Mouse (Mus musculus): ENCODE results near the gene Pip4k2a. TPM values are rescaled to one million over a fixed set of nuclear protein-coding genes. Genes with fewer than 3 reads are reported as not detected.

Pip4k2a gene
- polyA plus RNA-seq, 1 experiment from 2014 or later: 6.6 TPM

- WGBS: 38% methylated on average over 6 of the region's 6 CpGs
Observed at GRCm38 (mm10) chr2:18831031-18831774, 166.7 kb downstream of the Pip4k2a start.

GRCm38 (mm10) chr2:18822711-18823110 lies 175.2 kb downstream of the Pip4k2a start:
- no peak for ATAC-seq (ENCODE audit: extremely low read depth, insufficient number of reproducible peaks, low FRiP score, low TSS enrichment)
- no peaks in the 10 kb centered on the region for H3K36me3 ChIP-seq
- H3K4me1 ChIP-seq: peaks cover 26% of the 10 kb centered on the region
- no peak overlapping the region for H3K9ac ChIP-seq
- H3K4me2 ChIP-seq: peak overlapping the region; percentile 43
- H3K27ac ChIP-seq (replicated peaks): 0 out of 2 replicates have a peak overlapping the region, but pooled peaks have one; percentile 20
- no peaks in the 10 kb centered on the region for H3K27me3 ChIP-seq (replicated peaks)
- no peaks in the 10 kb centered on the region for H3K9me3 ChIP-seq
- no peak overlapping the region for H3K4me3 ChIP-seq
- WGBS: 19% methylated on average over 9 of the region's 9 CpGs

More at GRCm38 (mm10) chr2:18831031-18831774, 166.7 kb downstream of the Pip4k2a start:
- no peak overlapping the region for H3K4me2 ChIP-seq
- no peak overlapping the region for H3K4me3 ChIP-seq
- no peaks in the 10 kb centered on the region for H3K36me3 ChIP-seq
- H3K27me3 ChIP-seq (replicated peaks): no peaks in the 10 kb centered on the region
- no peak overlapping the region for H3K9ac ChIP-seq
- H3K4me1 ChIP-seq: peaks cover 16% of the 10 kb centered on the region
- no peak overlapping the region for H3K27ac ChIP-seq (replicated peaks)
- H3K9me3 ChIP-seq: no peaks in the 10 kb centered on the region
- no peak for ATAC-seq (ENCODE audit: extremely low read depth, insufficient number of reproducible peaks, low FRiP score, low TSS enrichment)

DNA sequence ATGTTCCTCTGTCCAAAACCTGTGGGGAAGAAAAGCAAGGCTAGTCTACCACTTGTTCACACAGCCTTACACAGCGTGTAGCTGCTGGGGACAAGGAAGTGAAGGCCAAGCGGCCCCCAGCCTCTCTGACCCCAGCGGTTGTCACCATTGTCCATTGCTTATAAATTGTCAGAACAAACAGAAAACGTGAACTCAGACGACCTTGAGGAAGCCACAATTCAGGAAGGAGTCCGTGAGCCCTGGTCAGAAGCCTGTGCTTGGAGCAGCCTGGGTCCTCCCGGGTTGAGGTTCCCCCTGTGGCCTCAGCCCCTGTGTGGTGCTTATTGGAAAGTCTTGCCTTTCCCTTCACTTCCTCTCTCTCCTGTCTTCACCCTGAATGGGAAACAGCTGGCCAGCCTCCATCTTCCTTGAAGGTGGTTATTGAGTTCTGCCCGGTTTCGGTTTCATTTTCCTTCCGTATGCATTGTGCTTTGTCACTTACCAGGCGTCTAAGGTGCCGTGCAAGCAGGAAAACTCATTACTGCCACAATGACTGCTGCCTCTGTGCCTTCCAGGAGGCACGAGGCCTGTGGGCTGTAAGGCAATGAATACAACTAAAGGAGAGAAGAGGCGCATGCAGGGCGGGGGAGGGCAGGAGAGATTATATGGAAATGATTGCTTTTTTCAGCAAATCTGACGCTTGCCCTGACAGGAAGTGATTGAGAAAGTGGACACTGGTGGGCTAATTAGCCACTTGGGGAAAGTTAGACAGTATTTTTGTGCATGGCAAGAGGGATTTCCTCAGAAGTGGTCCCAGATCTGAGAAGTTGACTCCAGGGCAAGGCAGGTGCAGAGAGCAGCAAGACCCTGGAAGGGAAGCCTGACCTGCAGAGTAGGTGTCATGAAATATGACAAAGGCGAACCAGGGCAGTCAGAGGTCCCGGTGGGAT lies 176.2 kb downstream of the Pip4k2a start:
- Histone ChIP-seq H3K4me2 (peak overlapping the region; percentile 59), H3K27ac (replicated peaks) (peak overlapping the region; percentile 36), H3K4me1 (peaks cover 26% of the 10 kb centered on the region), H3K9ac (peak overlapping the region; percentile 11; the same call in 1 of the 2 replicates), H3K27me3 (replicated peaks) (no peaks in the 10 kb centered on the region), H3K4me3 (peak overlapping the region; percentile 35), H3K9me3 (no peaks in the 10 kb centered on the region), H3K36me3 (no peaks in the 10 kb centered on the region)
- 52% methylated on average over 18 of the region's 18 CpGs for WGBS
- ATAC-seq (ENCODE audit: extremely low read depth, insufficient number of reproducible peaks, low FRiP score, low TSS enrichment): no peak

- Histone ChIP-seq H3K4me3 (no peak overlapping the region), H3K9ac (no peak overlapping the region), H3K4me2 (no peak overlapping the region), H3K27me3 (replicated peaks) (no peaks in the 10 kb centered on the region), H3K36me3 (no peaks in the 10 kb centered on the region), H3K4me1 (peaks cover 26% of the 10 kb centered on the region), H3K27ac (replicated peaks) (no peak overlapping the region), H3K9me3 (no peaks in the 10 kb centered on the region)
- ATAC-seq (ENCODE audit: extremely low read depth, insufficient number of reproducible peaks, low FRiP score, low TSS enrichment): no peak
- 67% methylated on average over 7 of the region's 7 CpGs for WGBS
Observed at GRCm38 (mm10) chr2:18819520-18819919, 178.4 kb downstream of the Pip4k2a start.

GRCm38 (mm10) chr2:18816036-18816435 lies 181.9 kb downstream of the Pip4k2a start:
- 85% methylated on average over 2 of the region's 2 CpGs for WGBS
- no peaks in the 10 kb centered on the region for H3K27me3 ChIP-seq (replicated peaks)
- H3K4me2 ChIP-seq: no peak overlapping the region
- no peak overlapping the region for H3K9ac ChIP-seq
- ATAC-seq (ENCODE audit: extremely low read depth, insufficient number of reproducible peaks, low FRiP score, low TSS enrichment): no peak
- no peaks in the 10 kb centered on the region for H3K36me3 ChIP-seq
- H3K4me3 ChIP-seq: no peak overlapping the region
- no peak overlapping the region for H3K27ac ChIP-seq (replicated peaks)
- no peaks in the 10 kb centered on the region for H3K9me3 ChIP-seq
- H3K4me1 ChIP-seq: peaks cover 12% of the 10 kb centered on the region

DNA sequence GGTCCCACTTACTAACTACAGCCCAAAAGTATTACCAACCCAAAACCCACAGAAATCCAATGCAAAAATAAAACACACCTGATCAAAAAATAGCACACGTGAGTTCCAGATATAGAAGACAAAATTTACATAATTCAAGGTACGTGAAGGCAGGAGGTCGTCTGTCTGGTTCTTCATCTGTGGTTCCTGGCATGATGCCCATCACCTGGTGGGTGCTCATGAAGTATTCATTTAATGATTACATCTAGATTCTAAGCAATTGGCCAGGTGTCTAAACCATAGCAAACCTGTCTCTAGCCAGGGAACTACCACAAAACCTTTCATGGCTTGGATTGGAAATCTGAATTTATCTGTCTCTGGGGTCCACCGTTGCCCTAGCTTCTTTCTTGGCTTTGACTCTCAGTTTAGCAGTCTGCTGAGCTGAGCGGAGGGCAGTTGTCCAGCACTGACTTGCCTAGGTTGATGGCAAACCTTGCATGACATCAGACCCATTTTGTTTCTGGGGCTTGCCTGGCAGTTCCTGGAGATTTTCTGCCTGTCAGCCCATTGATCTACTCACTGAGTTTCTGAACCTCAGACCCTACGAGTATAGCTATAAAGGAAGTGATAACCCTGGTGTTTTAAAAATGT lies 182.5 kb downstream of the Pip4k2a start:
- ATAC-seq (ENCODE audit: extremely low read depth, insufficient number of reproducible peaks, low FRiP score, low TSS enrichment): no peak
- H3K27ac ChIP-seq (replicated peaks): no peak overlapping the region
- H3K9ac ChIP-seq: no peak overlapping the region
- H3K36me3 ChIP-seq: no peaks in the 10 kb centered on the region
- H3K27me3 ChIP-seq (replicated peaks): no peaks in the 10 kb centered on the region
- no peaks in the 10 kb centered on the region for H3K9me3 ChIP-seq
- H3K4me2 ChIP-seq: no peak overlapping the region
- peaks cover 11% of the 10 kb centered on the region for H3K4me1 ChIP-seq
- no peak overlapping the region for H3K4me3 ChIP-seq
- WGBS: 80% methylated on average over 6 of the region's 6 CpGs

GRCm38 (mm10) chr2:18814447-18814804 lies 183.5 kb downstream of the Pip4k2a start:
- peak overlapping the region; percentile 7; the same call in 1 of the 2 replicates for H3K4me2 ChIP-seq

DNA sequence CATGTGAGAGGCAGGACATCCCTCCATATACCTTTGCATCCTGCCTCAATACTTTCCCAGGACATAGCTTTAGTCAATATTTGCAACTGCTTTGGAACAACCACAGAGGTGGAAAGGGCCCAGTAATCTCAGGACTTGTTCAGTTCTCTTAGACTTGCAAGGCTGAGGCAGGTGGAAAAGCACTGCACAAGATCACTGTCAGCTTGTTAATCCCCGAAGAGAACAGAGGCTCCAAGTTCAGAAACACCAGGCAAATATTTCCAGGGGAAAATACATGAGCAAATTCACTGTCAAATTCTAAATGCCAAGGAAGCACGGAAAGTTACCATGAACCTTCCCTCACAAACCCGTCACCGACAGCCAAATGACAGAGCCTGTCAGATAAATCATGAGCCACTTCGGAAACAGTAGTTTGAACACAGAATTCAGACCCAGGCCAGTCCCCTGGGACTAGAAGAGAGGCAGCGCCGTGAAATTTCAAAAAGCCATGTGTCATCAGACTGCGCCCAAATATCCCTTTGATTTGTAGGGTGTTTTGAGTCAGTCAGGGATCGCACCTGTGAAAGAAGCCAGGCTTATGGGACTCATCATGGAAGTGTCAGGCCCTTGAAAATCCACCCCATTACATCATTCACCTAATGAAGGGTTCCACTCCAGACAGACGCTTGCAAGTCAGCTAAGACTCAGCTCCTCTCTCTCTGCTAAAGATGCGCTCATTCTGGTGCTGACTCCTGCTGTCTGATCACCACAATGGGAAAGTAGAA lies 184.1 kb downstream of the Pip4k2a start:
- no peaks in the 10 kb centered on the region for H3K27me3 ChIP-seq (replicated peaks)
- H3K4me2 ChIP-seq: peak overlapping the region; percentile 7
- H3K36me3 ChIP-seq: no peaks in the 10 kb centered on the region
- 38% methylated on average over 11 of the region's 11 CpGs for WGBS
- H3K9ac ChIP-seq: no peak overlapping the region
- H3K4me1 ChIP-seq: peaks cover 11% of the 10 kb centered on the region
- H3K27ac ChIP-seq (replicated peaks): no peak overlapping the region
- H3K4me3 ChIP-seq: no peak overlapping the region
- no peak for ATAC-seq (ENCODE audit: extremely low read depth, insufficient number of reproducible peaks, low FRiP score, low TSS enrichment)
- no peaks in the 10 kb centered on the region for H3K9me3 ChIP-seq

More at GRCm38 (mm10) chr2:18814447-18814804, 183.5 kb downstream of the Pip4k2a start:
- Histone ChIP-seq H3K36me3 (no peaks in the 10 kb centered on the region), H3K9me3 (no peaks in the 10 kb centered on the region), H3K27ac (replicated peaks) (no peak overlapping the region), H3K27me3 (replicated peaks) (no peaks in the 10 kb centered on the region), H3K4me1 (peaks cover 11% of the 10 kb centered on the region), H3K4me3 (no peak overlapping the region), H3K9ac (no peak overlapping the region)
- 38% methylated on average over 5 of the region's 5 CpGs for WGBS
- no peak for ATAC-seq (ENCODE audit: extremely low read depth, insufficient number of reproducible peaks, low FRiP score, low TSS enrichment)

GRCm38 (mm10) chr2:18807961-18808360 lies 190.0 kb downstream of the Pip4k2a start:
- Histone ChIP-seq H3K27ac (replicated peaks) (no peak overlapping the region), H3K36me3 (no peaks in the 10 kb centered on the region), H3K4me3 (no peak overlapping the region), H3K4me2 (no peak overlapping the region), H3K4me1 (no peaks in the 10 kb centered on the region), H3K27me3 (replicated peaks) (peaks cover 14% of the 10 kb centered on the region), H3K9ac (no peak overlapping the region), H3K9me3 (no peaks in the 10 kb centered on the region)
- 80% methylated on average over 2 of the region's 2 CpGs for WGBS
- no peak for ATAC-seq (ENCODE audit: extremely low read depth, insufficient number of reproducible peaks, low FRiP score, low TSS enrichment)

DNA sequence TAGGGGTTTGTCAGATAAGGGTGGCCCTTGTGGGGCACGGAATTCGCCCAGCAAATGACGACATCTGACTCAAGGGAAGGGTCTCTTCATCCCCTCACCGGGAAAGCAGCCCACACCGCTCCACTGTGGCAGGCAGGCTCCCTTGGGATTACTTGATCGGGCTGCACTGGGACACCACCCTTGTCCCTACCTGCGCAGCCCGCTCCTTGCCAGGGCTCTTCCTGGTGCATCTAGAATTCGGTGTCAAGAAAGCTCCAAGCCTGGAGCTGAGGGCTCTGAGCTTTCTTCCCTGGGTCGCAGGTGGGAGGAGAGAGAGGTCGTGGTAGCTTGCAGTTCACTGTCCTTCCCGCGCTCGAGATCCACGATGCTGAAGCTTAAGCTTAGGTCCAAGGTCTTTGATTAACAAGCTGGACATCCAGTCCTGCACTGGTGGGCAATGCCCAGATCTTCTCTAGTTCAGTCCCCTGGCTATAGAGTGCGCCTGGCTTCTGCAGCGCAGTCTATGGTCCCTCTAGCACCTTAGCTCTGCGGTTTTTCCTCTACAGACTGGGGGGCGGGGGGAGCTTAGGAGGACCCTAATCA lies 196.6 kb downstream of the Pip4k2a start:
- Histone ChIP-seq H3K36me3 (no peaks in the 10 kb centered on the region), H3K4me3 (peak overlapping the region; percentile 53), H3K27ac (replicated peaks) (no peak overlapping the region), H3K27me3 (replicated peaks) (peaks cover 77% of the 10 kb centered on the region), H3K9me3 (no peaks in the 10 kb centered on the region), H3K9ac (peak overlapping the region; percentile 70; the same call in 1 of the 2 replicates), H3K4me1 (peaks cover 21% of the 10 kb centered on the region), H3K4me2 (peak overlapping the region; percentile 84)
- no peak for ATAC-seq (ENCODE audit: extremely low read depth, insufficient number of reproducible peaks, low FRiP score, low TSS enrichment)
- 10% methylated on average over 19 of the region's 19 CpGs for WGBS

Measured in heart, embryonic 13.5 days (tissue).